Mouse (Mus musculus) CH12.LX (cell line): ENCODE results near the gene Srr.

Experiments used
- BHLHE40 ChIP-seq: IDR thresholded peaks from 2 replicates; pipeline ENCODE4 v1.6.1; 2011; ENCODE audit warnings: mild to moderate bottlenecking, low read depth, low read length, improper control_type of control experiment
- ELF1 ChIP-seq: IDR thresholded peaks from 2 replicates; pipeline ENCODE4 v1.6.1; 2014; ENCODE audit warnings: low read depth, mild to moderate bottlenecking, inconsistent platforms, low read length, improper control_type of control experiment
- EP300 ChIP-seq: IDR thresholded peaks from 2 replicates; pipeline ENCODE4 v1.6.1; 2011; ENCODE audit warnings: low read length, improper control_type of control experiment
- MAFK ChIP-seq: IDR thresholded peaks from 2 replicates; pipeline ENCODE4 v1.6.1; 2011; ENCODE audit warnings: low read length, improper control_type of control experiment; ENCODE audit not compliant: insufficient replicate concordance
- POLR2A ChIP-seq: IDR thresholded peaks from 2 replicates; pipeline ENCODE4 v1.6.1; 2011; ENCODE audit warnings: low read depth, mild to moderate bottlenecking, improper control_type of control experiment, low read length
- ZMIZ1 ChIP-seq: IDR thresholded peaks from 2 replicates; pipeline ENCODE4 v1.6.1; 2012; ENCODE audit warnings: low read depth, mild to moderate bottlenecking, inconsistent platforms, low read length, improper control_type of control experiment

GRCm38 (mm10) chr11:74924149-74924548 is 1.6 kb downstream of the Srr start:
- TF ChIP-seq ELF1 (no peak), POLR2A (no peak), BHLHE40 (no peak), MAFK (no peak), EP300 (no peak), ZMIZ1 (no peak)
